Mouse (Mus musculus): ENCODE data around the gene Carmil1. TPM values are rescaled to one million over a fixed set of nuclear protein-coding genes. Genes with fewer than 3 reads are reported as not detected.

The Carmil1 gene
- polyA plus RNA-seq, 1 experiment from 2014 or later, result 17.5 TPM

- no peak overlapping the region for H3K27ac ChIP-seq (replicated peaks)
- H3K4me1 ChIP-seq, result no peaks in the 10 kb centered on the region
- DNase-seq (ENCODE audit: low spot score), result no peak
- H3K9me3 ChIP-seq (replicated peaks), result peaks cover 15% of the 10 kb centered on the region
- H3K27me3 ChIP-seq (ENCODE audit: low read depth, poor library complexity, severe bottlenecking), result no peaks in the 10 kb centered on the region
- WGBS, result 86% methylated on average over 4 of the region's 4 CpGs
- no peak overlapping the region for H3K4me3 ChIP-seq
- no peaks in the 10 kb centered on the region for H3K36me3 ChIP-seq
Observed at GRCm38 (mm10) chr13:24230541-24231095, 50.0 kb downstream of the Carmil1 start.

DNA sequence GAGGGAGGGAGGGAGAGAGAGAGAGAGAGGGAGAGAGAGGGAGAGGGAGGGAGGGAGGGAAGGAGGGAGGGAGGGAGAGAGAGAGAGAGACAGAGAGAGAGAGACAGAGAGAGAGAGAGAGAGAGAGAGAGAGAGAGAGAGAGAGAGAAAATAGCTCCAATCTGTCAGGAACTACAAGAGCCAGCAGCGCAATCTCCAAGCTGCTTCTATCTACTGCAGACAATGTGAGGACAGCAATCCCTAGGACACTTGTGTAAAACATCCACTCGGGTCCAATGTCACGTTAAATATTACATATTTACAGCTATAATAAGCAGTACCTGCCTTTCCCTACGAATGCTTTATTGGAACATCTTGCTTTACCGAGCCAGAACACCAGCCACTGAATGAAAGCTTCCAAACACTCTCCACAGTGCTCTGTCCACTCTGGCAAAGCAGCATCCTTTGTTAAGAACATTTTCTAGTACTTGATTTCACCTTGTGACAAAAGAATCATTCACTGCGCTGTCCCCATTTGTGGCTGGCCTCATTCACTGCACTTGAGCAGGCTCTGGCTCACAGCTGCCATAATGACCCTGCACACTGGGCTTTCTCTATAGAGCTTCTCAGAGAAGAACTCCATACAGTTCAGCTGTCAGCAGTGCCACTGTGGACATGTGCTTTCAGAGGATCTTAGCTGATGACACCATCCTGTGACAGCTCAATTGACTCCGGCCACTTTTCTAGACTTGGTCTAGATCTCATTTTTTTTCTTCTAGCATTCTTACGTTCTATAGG is 57.0 kb downstream of the Carmil1 start:
- Histone ChIP-seq H3K9me3 (replicated peaks) (peaks cover 8% of the 10 kb centered on the region; the same call in 1 of the 2 replicates), H3K27me3 (ENCODE audit: low read depth, poor library complexity, severe bottlenecking) (no peaks in the 10 kb centered on the region), H3K27ac (replicated peaks) (peak overlapping the region; percentile 46; the same call in 1 of the 2 replicates), H3K4me3 (no peak overlapping the region), H3K4me1 (peaks cover 12% of the 10 kb centered on the region), H3K36me3 (no peaks in the 10 kb centered on the region)
- 85% methylated on average over 8 of the region's 8 CpGs for WGBS
- peak; percentile 16 for DNase-seq (ENCODE audit: low spot score)

- Histone ChIP-seq H3K36me3 (no peaks in the 10 kb centered on the region), H3K27ac (replicated peaks) (no peak overlapping the region), H3K4me1 (peaks cover 12% of the 10 kb centered on the region), H3K4me3 (no peak overlapping the region), H3K9me3 (replicated peaks) (no peaks in the 10 kb centered on the region), H3K27me3 (ENCODE audit: low read depth, poor library complexity, severe bottlenecking) (no peaks in the 10 kb centered on the region)
- no peak for DNase-seq (ENCODE audit: low spot score)
- WGBS, result 91% methylated on average over 3 of the region's 3 CpGs
Observed at GRCm38 (mm10) chr13:24220441-24220970, 60.1 kb downstream of the Carmil1 start.

- DNase-seq (ENCODE audit: low spot score), result no peak
- 82% methylated on average over 2 of the region's 2 CpGs for WGBS
- no peak overlapping the region for H3K27ac ChIP-seq (replicated peaks)
- H3K36me3 ChIP-seq, result no peaks in the 10 kb centered on the region
- H3K4me1 ChIP-seq, result 0 out of 2 replicates have a peak, but pooled peaks cover under 1% of the 10 kb centered on the region
- H3K9me3 ChIP-seq (replicated peaks), result no peaks in the 10 kb centered on the region
- H3K4me3 ChIP-seq, result no peak overlapping the region
- H3K27me3 ChIP-seq (ENCODE audit: low read depth, poor library complexity, severe bottlenecking), result no peaks in the 10 kb centered on the region
Observed at GRCm38 (mm10) chr13:24211229-24211628, 69.4 kb downstream of the Carmil1 start.

DNA sequence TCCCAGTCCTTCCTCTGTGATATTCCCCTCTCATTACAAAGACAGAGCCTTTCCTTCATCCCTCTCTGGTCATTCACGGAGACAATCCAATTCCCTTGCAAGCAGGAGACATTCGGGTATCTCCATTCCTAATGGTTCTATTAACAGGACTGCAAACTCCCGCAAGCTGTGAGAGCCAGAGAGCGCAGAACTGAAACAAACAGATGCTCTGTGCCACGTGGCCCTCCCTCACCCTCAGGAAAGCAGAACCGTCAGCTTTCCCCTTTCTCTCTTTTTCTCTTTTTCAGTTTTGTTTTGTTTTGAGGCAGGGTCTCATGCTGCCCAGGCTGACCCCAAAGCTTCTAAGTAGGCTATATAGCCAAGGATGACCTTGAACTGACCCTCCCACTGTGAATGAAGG is 74.5 kb downstream of the Carmil1 start:
- H3K27ac ChIP-seq (replicated peaks), result no peak overlapping the region
- no peaks in the 10 kb centered on the region for H3K27me3 ChIP-seq (ENCODE audit: low read depth, poor library complexity, severe bottlenecking)
- no peak overlapping the region for H3K4me3 ChIP-seq
- no peaks in the 10 kb centered on the region for H3K9me3 ChIP-seq (replicated peaks)
- H3K4me1 ChIP-seq, result 0 out of 2 replicates have a peak, but pooled peaks cover 5% of the 10 kb centered on the region
- no peaks in the 10 kb centered on the region for H3K36me3 ChIP-seq
- 77% methylated on average over 6 of the region's 6 CpGs for whole genome bisulfite sequencing
- no peak for DNase-seq (ENCODE audit: low spot score)

DNA sequence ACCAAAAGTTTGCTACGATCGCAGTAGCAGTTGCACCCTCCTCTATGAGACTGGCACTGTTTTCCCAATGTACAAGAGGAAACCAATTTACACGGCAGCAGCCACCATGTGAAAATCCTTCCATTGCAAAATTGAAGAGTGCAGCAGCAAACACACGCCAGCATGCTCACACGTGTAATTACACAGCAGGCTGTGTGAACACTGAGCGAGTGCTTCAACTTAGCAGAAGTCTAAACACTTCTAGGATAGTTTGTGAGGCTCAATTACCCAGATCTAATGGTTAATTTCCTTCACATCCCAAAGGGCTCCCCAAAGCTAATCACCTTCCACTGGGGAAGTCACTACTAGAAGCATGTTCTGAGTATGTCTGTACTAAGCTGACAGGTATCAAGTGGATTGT is 78.3 kb downstream of the Carmil1 start:
- H3K27me3 ChIP-seq (ENCODE audit: low read depth, poor library complexity, severe bottlenecking), result no peaks in the 10 kb centered on the region
- H3K27ac ChIP-seq (replicated peaks), result no peak overlapping the region
- no peak for DNase-seq (ENCODE audit: low spot score)
- no peaks in the 10 kb centered on the region for H3K36me3 ChIP-seq
- H3K4me1 ChIP-seq, result peaks cover 9% of the 10 kb centered on the region
- no peak overlapping the region for H3K4me3 ChIP-seq
- no peaks in the 10 kb centered on the region for H3K9me3 ChIP-seq (replicated peaks)
- WGBS, result 89% methylated on average over 6 of the region's 6 CpGs

DNA sequence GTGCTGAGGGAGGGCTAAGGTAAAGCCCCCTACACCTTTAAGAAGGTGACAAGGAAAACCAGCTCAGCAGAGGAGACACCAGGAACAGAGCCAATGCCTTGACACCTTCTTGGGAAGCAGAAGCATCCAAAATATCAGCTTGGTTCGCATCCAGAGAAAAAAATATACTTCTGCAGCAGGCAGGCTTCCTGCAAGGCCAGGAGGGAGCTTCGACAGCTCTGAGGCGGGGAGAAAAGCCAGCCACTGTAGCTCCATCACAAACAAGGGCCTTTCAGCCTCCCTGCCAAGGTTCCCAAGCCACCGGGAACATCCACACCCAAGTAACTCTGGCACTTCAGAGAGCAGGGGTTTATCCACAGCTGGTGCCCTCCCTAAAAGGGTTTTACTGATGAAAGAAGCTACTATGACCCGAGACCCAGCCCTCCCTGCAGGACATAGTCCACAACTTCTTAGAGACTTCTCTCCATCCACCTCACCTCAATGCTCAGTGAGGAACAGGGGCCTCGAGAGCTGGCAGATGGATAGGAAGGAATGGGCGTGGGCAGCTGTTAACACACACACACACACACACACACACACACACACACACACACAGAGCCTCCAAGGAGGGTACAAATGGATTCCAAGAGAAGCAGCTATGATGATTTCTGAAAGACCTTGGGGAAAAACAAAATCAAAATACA is 80.6 kb downstream of the Carmil1 start:
- peaks cover 4% of the 10 kb centered on the region for H3K4me1 ChIP-seq
- 0 out of 2 replicates have a peak overlapping the region, but pooled peaks have one; percentile 49 for H3K27ac ChIP-seq (replicated peaks)
- H3K36me3 ChIP-seq, result no peaks in the 10 kb centered on the region
- DNase-seq (ENCODE audit: low spot score), result no peak
- no peaks in the 10 kb centered on the region for H3K27me3 ChIP-seq (ENCODE audit: low read depth, poor library complexity, severe bottlenecking)
- 54% methylated on average over 7 of the region's 7 CpGs for WGBS
- no peak overlapping the region for H3K4me3 ChIP-seq
- no peaks in the 10 kb centered on the region for H3K9me3 ChIP-seq (replicated peaks)

DNA sequence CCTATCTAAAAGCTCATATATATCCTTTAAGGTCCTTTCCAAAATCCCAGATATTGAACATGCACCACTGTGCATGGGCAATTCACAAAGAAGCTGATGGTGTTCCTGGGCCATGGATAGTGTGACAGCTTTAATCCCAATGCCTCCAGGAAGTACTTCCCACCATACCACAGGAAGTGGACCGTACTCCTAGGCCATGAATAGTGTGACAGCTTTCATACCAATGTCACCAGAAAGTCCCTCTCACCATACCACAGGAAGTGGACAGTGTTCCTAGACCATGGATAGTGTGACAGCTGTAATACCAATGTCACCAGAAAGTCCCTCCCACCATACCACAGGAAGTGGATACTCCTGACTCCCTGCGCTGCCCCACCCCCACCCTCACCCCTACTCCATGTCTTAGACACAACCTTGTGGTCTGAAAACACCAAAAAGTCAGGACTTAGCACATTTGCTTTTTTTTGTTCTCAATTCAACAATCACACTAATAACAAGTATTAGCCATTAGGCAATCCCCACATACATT is 82.1 kb downstream of the Carmil1 start:
- Histone ChIP-seq H3K4me3 (no peak overlapping the region), H3K36me3 (no peaks in the 10 kb centered on the region), H3K27me3 (ENCODE audit: low read depth, poor library complexity, severe bottlenecking) (no peaks in the 10 kb centered on the region), H3K9me3 (replicated peaks) (peaks cover 7% of the 10 kb centered on the region), H3K4me1 (peaks cover 4% of the 10 kb centered on the region), H3K27ac (replicated peaks) (no peak overlapping the region)
- no peak for DNase-seq (ENCODE audit: low spot score)
- 87% methylated on average over 2 of the region's 2 CpGs for WGBS

DNA sequence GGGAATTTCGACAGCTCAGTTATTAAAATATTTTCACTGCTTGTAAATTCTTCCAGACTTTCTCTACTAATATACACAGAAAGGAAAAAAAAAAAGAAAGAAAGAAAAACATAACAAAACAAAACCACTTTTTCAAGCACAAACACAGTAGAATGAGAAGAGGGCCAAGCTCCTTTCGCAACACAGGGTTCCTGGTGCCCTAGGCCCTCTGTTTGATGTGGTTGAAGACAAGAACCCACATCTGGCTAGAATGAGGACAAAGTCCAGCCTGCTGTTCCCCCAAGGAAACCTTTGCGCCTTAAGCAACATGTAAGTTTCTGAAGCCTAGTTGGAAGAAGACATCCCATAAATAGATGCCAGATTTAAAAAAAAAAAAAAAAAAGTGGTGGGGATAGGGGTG is 85.2 kb downstream of the Carmil1 start:
- no peak overlapping the region for H3K27ac ChIP-seq (replicated peaks)
- 90% methylated on average over 3 of the region's 3 CpGs for WGBS
- peaks cover 12% of the 10 kb centered on the region for H3K4me1 ChIP-seq
- H3K4me3 ChIP-seq, result no peak overlapping the region
- no peak for DNase-seq (ENCODE audit: low spot score)
- H3K9me3 ChIP-seq (replicated peaks), result peaks cover 9% of the 10 kb centered on the region
- H3K27me3 ChIP-seq (ENCODE audit: low read depth, poor library complexity, severe bottlenecking), result no peaks in the 10 kb centered on the region
- no peaks in the 10 kb centered on the region for H3K36me3 ChIP-seq

- peaks cover 9% of the 10 kb centered on the region for H3K9me3 ChIP-seq (replicated peaks)
Observed at GRCm38 (mm10) chr13:24194018-24194417, 86.6 kb downstream of the Carmil1 start.

GRCm38 (mm10) chr13:24190875-24191663 is 89.5 kb downstream of the Carmil1 start:
- H3K36me3 ChIP-seq, result no peaks in the 10 kb centered on the region
- no peaks in the 10 kb centered on the region for H3K27me3 ChIP-seq (ENCODE audit: low read depth, poor library complexity, severe bottlenecking)
- DNase-seq (ENCODE audit: low spot score), result no peak
- no peak overlapping the region for H3K4me3 ChIP-seq
- H3K9me3 ChIP-seq (replicated peaks), result peaks cover 9% of the 10 kb centered on the region
- H3K27ac ChIP-seq (replicated peaks), result no peak overlapping the region
- peaks cover 24% of the 10 kb centered on the region for H3K4me1 ChIP-seq
- 83% methylated on average over 9 of the region's 9 CpGs for WGBS

More at GRCm38 (mm10) chr13:24194018-24194417, 86.6 kb downstream of the Carmil1 start:
- Histone ChIP-seq H3K4me1 (peaks cover 14% of the 10 kb centered on the region), H3K27me3 (ENCODE audit: low read depth, poor library complexity, severe bottlenecking) (no peaks in the 10 kb centered on the region), H3K4me3 (no peak overlapping the region), H3K27ac (replicated peaks) (no peak overlapping the region), H3K36me3 (no peaks in the 10 kb centered on the region)
- WGBS, result 78% methylated on average over 5 of the region's 5 CpGs
- DNase-seq (ENCODE audit: low spot score), result no peak

DNA sequence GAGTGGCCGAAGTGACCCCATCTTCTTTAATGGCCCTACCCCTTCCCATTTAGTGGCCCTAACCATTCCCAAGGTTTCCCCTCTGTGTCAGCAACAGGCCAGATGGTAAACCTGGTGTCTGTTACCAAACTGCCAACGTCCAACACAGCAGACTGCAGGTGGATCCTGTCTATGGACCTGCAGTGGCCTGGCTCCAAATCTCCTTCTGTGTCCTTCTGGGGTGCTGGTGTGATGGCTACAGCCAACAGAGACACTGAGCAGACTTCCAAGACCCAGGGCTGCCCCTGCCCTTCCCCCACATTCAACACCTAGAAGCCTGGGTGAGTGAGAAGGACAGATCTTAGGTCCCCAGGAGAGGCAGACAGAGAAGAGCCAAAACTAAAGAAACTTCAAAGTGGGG is 93.6 kb downstream of the Carmil1 start:
- H3K27ac ChIP-seq (replicated peaks), result no peak overlapping the region
- 83% methylated on average over 2 of the region's 2 CpGs for WGBS
- H3K36me3 ChIP-seq, result no peaks in the 10 kb centered on the region
- no peaks in the 10 kb centered on the region for H3K27me3 ChIP-seq (ENCODE audit: low read depth, poor library complexity, severe bottlenecking)
- H3K9me3 ChIP-seq (replicated peaks), result no peaks in the 10 kb centered on the region
- H3K4me3 ChIP-seq, result no peak overlapping the region
- peaks cover 30% of the 10 kb centered on the region for H3K4me1 ChIP-seq
- no peak for DNase-seq (ENCODE audit: low spot score)

Measured in midbrain, embryonic 10.5 days (tissue).